Mouse (Mus musculus) left cerebral cortex, adult 8-10 months (tissue): Measurements from ENCODE around the gene Tbx6. TPM values are rescaled to one million over a fixed set of nuclear protein-coding genes. Genes with fewer than 3 reads are reported as not detected.

Experiments
- DNase-seq, 2 experiments: peaks; one replicate each; pipeline ENCODE4 v3.0.0; 2022; ENCODE audit warnings: low spot score in 2 of 2
- total RNA-seq, 4 experiments: library from RNA; stranded (reverse); gene quantifications; 2 replicates each; pipeline ENCODE4 v1.2.4; 2022

Tbx6 gene
- total RNA-seq, 4 experiments from 2014 or later, result 0.63 to 1.00 (median 0.84) TPM

GRCm38 (mm10) chr7:126793456-126794270, 12.4 kb downstream of the Tbx6 start:
- DNase-seq, result no peak

- no peak for DNase-seq
Observed at GRCm38 (mm10) chr7:126794271-126794605, 13.0 kb downstream of the Tbx6 start.

GRCm38 (mm10) chr7:126795387-126796317, 14.4 kb downstream of the Tbx6 start:
- DNase-seq, result no peak

- DNase-seq, result no peak
Observed at GRCm38 (mm10) chr7:126796350-126796932, 15.2 kb downstream of the Tbx6 start.

GRCm38 (mm10) chr7:126797411-126798126, 16.3 kb downstream of the Tbx6 start, which contains the start of gene Fam57b:
TSS of gene Fam57b (plus strand) at chr7:126797668.
- no peak for DNase-seq

- DNase-seq, result no peak
Observed at GRCm38 (mm10) chr7:126798127-126799049, 17.1 kb downstream of the Tbx6 start.

- DNase-seq, result peak; percentile 92 to 98
Observed at GRCm38 (mm10) chr7:126799050-126799467, 17.8 kb downstream of the Tbx6 start.

GRCm38 (mm10) chr7:126799468-126800268, 18.4 kb downstream of the Tbx6 start:
- DNase-seq, result peak in 1 of 2 experiments; percentile 67

- no peak for DNase-seq
Observed at GRCm38 (mm10) chr7:126800269-126801056, 19.2 kb downstream of the Tbx6 start.

- DNase-seq, result no peak
Observed at GRCm38 (mm10) chr7:126801057-126801422, 19.8 kb downstream of the Tbx6 start.

- no peak for DNase-seq
Observed at GRCm38 (mm10) chr7:126802134-126802889, 21.0 kb downstream of the Tbx6 start.

- no peak for DNase-seq
Observed at GRCm38 (mm10) chr7:126803181-126803580, 21.9 kb downstream of the Tbx6 start.

- DNase-seq, result no peak
Observed at GRCm38 (mm10) chr7:126803751-126804150, 22.5 kb downstream of the Tbx6 start.

GRCm38 (mm10) chr7:126806956-126807355, 25.7 kb downstream of the Tbx6 start:
- DNase-seq, result no peak

- DNase-seq, result no peak
Observed at GRCm38 (mm10) chr7:126807405-126807804, 26.1 kb downstream of the Tbx6 start.

- DNase-seq, result peak; percentile 84 to 85
Observed at GRCm38 (mm10) chr7:126808703-126809455, 27.6 kb downstream of the Tbx6 start.
